Mouse (Mus musculus) testis, adult 2 months (tissue): ENCODE results near the gene St3gal3. TPM values are rescaled to one million over a fixed set of nuclear protein-coding genes. Genes with fewer than 3 reads are reported as not detected.

Experiments
- H3K27ac ChIP-seq: fragments of 200-500 bp; 2 replicates; pipeline ENCODE4 v1.5.1; 2012; ENCODE audit warnings: low read depth, low read length; ENCODE audit not compliant: control insufficient read depth, insufficient read depth
- H3K27me3 ChIP-seq: fragments of 200-500 bp; 2 replicates; pipeline ENCODE4 v1.6.1; 2012; ENCODE audit warnings: mild to moderate bottlenecking, low read length, moderate library complexity; ENCODE audit not compliant: control insufficient read depth, insufficient read depth
- H3K36me3 ChIP-seq: fragments of 200-500 bp; 2 replicates; pipeline ENCODE4 v1.6.1; 2012; ENCODE audit warnings: mild to moderate bottlenecking, low read length; ENCODE audit not compliant: control insufficient read depth, insufficient read depth
- H3K4me1 ChIP-seq: fragments of 200-500 bp; 2 replicates; pipeline ENCODE4 v1.6.1; 2012; ENCODE audit warnings: low read length; ENCODE audit not compliant: control insufficient read depth, insufficient read depth
- H3K4me3 ChIP-seq: fragments of 200-500 bp; 2 replicates; pipeline ENCODE4 v1.5.1; 2012; ENCODE audit warnings: low read depth, mild to moderate bottlenecking, low read length, moderate library complexity, mixed read lengths; ENCODE audit not compliant: control insufficient read depth
- CTCF ChIP-seq: fragments of 200-500 bp; IDR thresholded peaks from 2 replicates; pipeline ENCODE4 v1.5.1; 2012; ENCODE audit warnings: low read depth, mild to moderate bottlenecking, inconsistent platforms, low read length, moderate library complexity; ENCODE audit not compliant: control insufficient read depth, insufficient read depth, insufficient replicate concordance
- POLR2A ChIP-seq: fragments of 200-500 bp; IDR thresholded peaks from 2 replicates; pipeline ENCODE4 v1.6.1; 2012; ENCODE audit warnings: low read depth, mild to moderate bottlenecking, inconsistent platforms, low read length, moderate library complexity; ENCODE audit not compliant: control insufficient read depth
- polyA plus RNA-seq: library from polyadenylated mRNA; depleted of rRNA; stranded (reverse); fragments of >200 nt; gene quantifications from 2 replicates; pipeline ENCODE4 v1.2.3, GENCODE M21; 2012

The St3gal3 gene
- polyA plus RNA-seq, 1 experiment = 3.4 TPM

- H3K27ac ChIP-seq = no peak overlapping the region
Measured at GRCm38 (mm10) chr4:118000605-118001208, 134.0 kb downstream of the St3gal3 start.

GRCm38 (mm10) chr4:117999951-118000350, 134.8 kb downstream of the St3gal3 start:
- Histone ChIP-seq H3K27me3 (no peaks in the 10 kb centered on the region), H3K27ac (no peak overlapping the region), H3K4me1 (no peaks in the 10 kb centered on the region), H3K4me3 (no peak overlapping the region), H3K36me3 (no peaks in the 10 kb centered on the region)
- no peak for TF ChIP-seq CTCF
- TF ChIP-seq POLR2A = no peak

More at GRCm38 (mm10) chr4:118000605-118001208, 134.0 kb downstream of the St3gal3 start:
- no peaks in the 10 kb centered on the region for H3K4me1 ChIP-seq
- H3K27me3 ChIP-seq = no peaks in the 10 kb centered on the region
- no peak overlapping the region for H3K4me3 ChIP-seq
- TF ChIP-seq CTCF = no peak
- H3K36me3 ChIP-seq = no peaks in the 10 kb centered on the region

GRCm38 (mm10) chr4:117997381-117998269, 137.1 kb downstream of the St3gal3 start:
- TF ChIP-seq POLR2A (no peak), CTCF (no peak)
- no peaks in the 10 kb centered on the region for H3K27me3 ChIP-seq
- H3K4me3 ChIP-seq = no peak overlapping the region
- H3K27ac ChIP-seq = no peak overlapping the region
- no peaks in the 10 kb centered on the region for H3K36me3 ChIP-seq
- H3K4me1 ChIP-seq = no peaks in the 10 kb centered on the region

DNA sequence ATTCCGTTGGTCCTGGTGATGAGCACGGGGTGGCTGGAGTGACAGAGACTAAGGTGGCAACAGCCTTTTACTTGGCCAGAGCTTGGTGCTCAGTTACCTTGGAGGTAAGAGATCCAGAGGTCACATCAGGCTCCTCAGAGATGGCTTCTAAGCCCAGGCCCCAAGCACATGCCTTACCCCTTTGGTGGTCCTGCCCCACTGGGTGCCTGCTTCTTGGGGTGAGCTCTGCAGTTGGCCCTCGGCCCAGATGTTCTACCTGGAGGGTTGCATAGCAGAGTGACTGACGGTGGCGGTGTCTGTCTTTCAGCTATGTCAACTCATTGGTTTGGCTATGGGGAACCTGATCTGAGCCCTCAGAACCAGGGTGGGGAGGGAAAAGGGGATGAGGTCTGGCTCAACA, 138.0 kb downstream of the St3gal3 start:
- no peaks in the 10 kb centered on the region for H3K36me3 ChIP-seq
- H3K4me3 ChIP-seq = no peak overlapping the region
- no peaks in the 10 kb centered on the region for H3K27me3 ChIP-seq
- H3K4me1 ChIP-seq = no peaks in the 10 kb centered on the region
- no peak overlapping the region for H3K27ac ChIP-seq
- TF ChIP-seq POLR2A (no peak), CTCF (no peak)

DNA sequence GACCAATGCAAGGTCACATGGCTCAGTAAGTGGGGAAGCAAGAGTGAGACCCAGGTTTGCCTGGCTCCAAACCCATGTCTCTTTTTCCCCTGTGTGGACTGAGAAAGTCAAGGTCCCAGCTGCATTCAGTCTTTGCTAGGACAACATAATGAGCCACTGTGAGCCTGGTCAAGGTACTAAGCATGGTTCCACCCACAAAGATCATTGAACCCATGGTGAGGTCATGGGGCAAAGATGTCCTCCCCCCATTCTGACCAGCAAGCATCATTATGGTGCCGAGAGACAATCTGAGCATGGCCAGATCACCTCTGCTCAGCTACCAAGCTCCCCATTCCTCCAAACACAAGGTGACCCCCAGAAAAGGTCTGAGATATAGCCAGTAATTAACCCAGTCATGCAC, 139.3 kb downstream of the St3gal3 start:
- TF ChIP-seq CTCF (no peak), POLR2A (no peak)
- H3K27me3 ChIP-seq = no peaks in the 10 kb centered on the region
- H3K27ac ChIP-seq = no peak overlapping the region
- H3K36me3 ChIP-seq = no peaks in the 10 kb centered on the region
- no peak overlapping the region for H3K4me3 ChIP-seq
- no peaks in the 10 kb centered on the region for H3K4me1 ChIP-seq

DNA sequence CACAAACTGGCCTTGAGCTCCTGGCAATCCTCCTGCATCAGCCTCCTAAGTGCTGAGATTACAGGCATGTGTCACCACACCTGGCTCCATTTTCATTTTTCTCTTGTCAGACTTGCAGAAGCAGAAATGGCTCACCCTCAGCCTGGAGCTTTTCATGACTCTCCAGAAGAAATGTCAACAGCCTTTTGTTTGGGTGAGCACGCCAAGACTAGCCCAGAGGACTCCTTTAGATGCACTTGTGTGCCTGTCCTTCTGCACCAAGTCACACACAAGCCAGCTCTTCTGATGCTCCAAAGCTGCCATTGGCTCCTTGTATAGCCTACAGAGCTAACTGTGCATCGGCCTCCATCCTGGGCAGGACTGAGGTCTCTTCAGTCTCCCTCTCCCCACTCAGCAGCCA, 141.3 kb downstream of the St3gal3 start:
- H3K4me1 ChIP-seq = no peaks in the 10 kb centered on the region
- TF ChIP-seq POLR2A (no peak), CTCF (no peak)
- H3K36me3 ChIP-seq = no peaks in the 10 kb centered on the region

GRCm38 (mm10) chr4:117992872-117993271, 141.8 kb downstream of the St3gal3 start:
- H3K27me3 ChIP-seq = no peaks in the 10 kb centered on the region
- H3K4me1 ChIP-seq = no peaks in the 10 kb centered on the region
- H3K4me3 ChIP-seq = no peak overlapping the region
- no peak overlapping the region for H3K27ac ChIP-seq
- TF ChIP-seq POLR2A (no peak), CTCF (peak; percentile 49; the same call in 1 of the 2 replicates)
- no peaks in the 10 kb centered on the region for H3K36me3 ChIP-seq

More for the DNA sequence above, 141.3 kb downstream of the St3gal3 start:
- Histone ChIP-seq H3K27ac (no peak overlapping the region), H3K4me3 (no peak overlapping the region), H3K27me3 (no peaks in the 10 kb centered on the region)
